Mouse (Mus musculus) hindbrain, postnatal 0 days (tissue): ENCODE data around the gene Ube2g2. TPM values are rescaled to one million over a fixed set of nuclear protein-coding genes. Genes with fewer than 3 reads are reported as not detected.

Experiments
- ATAC-seq: fragments of 200-750 bp; cut with Nextera tagmentation; 2 replicates; pipeline ENCODE4 v1.8.0; 2017; ENCODE audit warnings: mild to moderate bottlenecking, moderate TSS enrichment, moderate library complexity
- DNase-seq: peaks from one replicate; pipeline ENCODE4 v3.0.0-alpha.2; 2015; ENCODE audit warnings: low spot score
- H3K27ac ChIP-seq: fragments of 300-500 bp; sonication (generic); 2 replicates; pipeline ENCODE4 v1.5.1; 2014; ENCODE audit warnings: mild to moderate bottlenecking
- H3K27me3 ChIP-seq: fragments of 300-500 bp; sonication (generic); 2 replicates; pipeline ENCODE4 v1.6.1; 2014; ENCODE audit warnings: low read length, mixed read lengths; ENCODE audit not compliant: insufficient read depth
- H3K36me3 ChIP-seq: fragments of 300-500 bp; sonication (generic); 2 replicates; pipeline ENCODE4 v1.6.1; 2014; ENCODE audit warnings: low read length, mixed read lengths; ENCODE audit not compliant: insufficient read depth
- H3K4me1 ChIP-seq: fragments of 300-500 bp; sonication (generic); 2 replicates; pipeline ENCODE4 v1.6.1; 2014; ENCODE audit warnings: antibody characterized with exemption, low read length, mixed read lengths; ENCODE audit not compliant: insufficient read depth
- H3K4me2 ChIP-seq: fragments of 300-500 bp; sonication (generic); 2 replicates; pipeline ENCODE4 v1.6.1; 2014; ENCODE audit warnings: low read depth, mild to moderate bottlenecking, low read length, moderate library complexity, mixed read lengths
- H3K4me3 ChIP-seq: fragments of 300-500 bp; sonication (generic); 2 replicates; pipeline ENCODE4 v1.5.1; 2014; ENCODE audit warnings: low read length
- H3K9ac ChIP-seq: fragments of 300-500 bp; sonication (generic); replicated peaks from 2 replicates; pipeline ENCODE4 v1.6.1; 2014; ENCODE audit warnings: mild to moderate bottlenecking, low read length, moderate library complexity, mixed read lengths
- H3K9me3 ChIP-seq: fragments of 300-500 bp; sonication (generic); 2 replicates; pipeline ENCODE4 v1.6.1; 2016; ENCODE audit warnings: low read length, mixed read lengths
- CTCF ChIP-seq: IDR thresholded peaks from 2 replicates; pipeline ENCODE4 v1.5.1; 2016; ENCODE audit warnings: antibody characterized with exemption, control low read depth, low read depth
- WGBS: fragments of 180-500 bp; shearing (Covaris S2); extraction: QIAGEN DNeasy Blood & Tissue Kit; methylation state at CpG from one replicate; pipeline ENCODE4 v1.1.7; 2014; 5-methylcytosine and 5-hydroxymethylcytosine counted together
- polyA plus RNA-seq: library from polyadenylated mRNA; unstranded; fragments of >200 nt; fragmentation: Nextera tagmentation; extraction: Ambion mirVana; gene quantifications from 2 replicates; pipeline ENCODE4 v1.2.1, GENCODE M21; 2015
- total RNA-seq: library from RNA; depleted of rRNA; stranded (reverse); fragments of >200 nt; gene quantifications from 2 replicates; pipeline ENCODE4 v1.2.3, GENCODE M21; 2014

Ube2g2 gene
- total and polyA plus RNA-seq, 2 experiments from 2014 or later: 48.3 to 73.8 TPM

- no peak overlapping the region for H3K9ac ChIP-seq
- ATAC-seq (no peak), DNase-seq (no peak)
- peaks cover 53% of the 10 kb centered on the region for H3K36me3 ChIP-seq
- H3K4me2 ChIP-seq: no peak overlapping the region
- TF ChIP-seq CTCF: no peak
- no peak overlapping the region for H3K27ac ChIP-seq
- H3K4me3 ChIP-seq: no peak overlapping the region
- no peaks in the 10 kb centered on the region for H3K9me3 ChIP-seq
- WGBS: 96% methylated on average over 8 of the region's 8 CpGs
- no peaks in the 10 kb centered on the region for H3K4me1 ChIP-seq
- H3K27me3 ChIP-seq: no peaks in the 10 kb centered on the region
Observed at GRCm38 (mm10) chr10:77615647-77616046, 6.4 kb upstream of the Ube2g2 start.

- Histone ChIP-seq H3K9me3 (no peaks in the 10 kb centered on the region), H3K4me3 (no peak overlapping the region), H3K9ac (no peak overlapping the region), H3K4me1 (no peaks in the 10 kb centered on the region), H3K27ac (no peak overlapping the region), H3K27me3 (no peaks in the 10 kb centered on the region), H3K4me2 (no peak overlapping the region), H3K36me3 (peaks cover 48% of the 10 kb centered on the region)
- DNase-seq (no peak), ATAC-seq (no peak)
- peak; percentile 29; the same call in 1 of the 2 replicates for TF ChIP-seq CTCF
- WGBS: 92% methylated on average over 9 of the region's 9 CpGs
Observed at GRCm38 (mm10) chr10:77616166-77616565, 5.9 kb upstream of the Ube2g2 start.

GRCm38 (mm10) chr10:77616926-77617325 lies 5.1 kb upstream of the Ube2g2 start:
- no peak overlapping the region for H3K27ac ChIP-seq

GRCm38 (mm10) chr10:77621546-77621945 lies 529 bp upstream of the Ube2g2 start:
- DNase-seq (no peak), ATAC-seq (no peak)
- peaks cover 16% of the 10 kb centered on the region; the same call in 1 of the 2 replicates for H3K36me3 ChIP-seq
- 79% methylated on average over 8 of the region's 8 CpGs for WGBS
- peak overlapping the region; percentile 99 for H3K9ac ChIP-seq
- H3K27me3 ChIP-seq: no peaks in the 10 kb centered on the region
- peak overlapping the region; percentile 85 for H3K27ac ChIP-seq
- H3K4me3 ChIP-seq: peak overlapping the region; percentile 95
- peak overlapping the region; percentile 92 for H3K4me2 ChIP-seq
- peaks cover 12% of the 10 kb centered on the region; the same call in 1 of the 2 replicates for H3K4me1 ChIP-seq
- TF ChIP-seq CTCF: no peak
- no peaks in the 10 kb centered on the region for H3K9me3 ChIP-seq

More at GRCm38 (mm10) chr10:77616926-77617325, 5.1 kb upstream of the Ube2g2 start:
- Histone ChIP-seq H3K4me2 (no peak overlapping the region), H3K4me1 (no peaks in the 10 kb centered on the region), H3K9ac (no peak overlapping the region), H3K36me3 (peaks cover 42% of the 10 kb centered on the region), H3K4me3 (no peak overlapping the region), H3K27me3 (no peaks in the 10 kb centered on the region), H3K9me3 (no peaks in the 10 kb centered on the region)
- no peak for TF ChIP-seq CTCF
- WGBS: 88% methylated on average over 7 of the region's 7 CpGs
- DNase-seq (no peak), ATAC-seq (no peak)

DNA sequence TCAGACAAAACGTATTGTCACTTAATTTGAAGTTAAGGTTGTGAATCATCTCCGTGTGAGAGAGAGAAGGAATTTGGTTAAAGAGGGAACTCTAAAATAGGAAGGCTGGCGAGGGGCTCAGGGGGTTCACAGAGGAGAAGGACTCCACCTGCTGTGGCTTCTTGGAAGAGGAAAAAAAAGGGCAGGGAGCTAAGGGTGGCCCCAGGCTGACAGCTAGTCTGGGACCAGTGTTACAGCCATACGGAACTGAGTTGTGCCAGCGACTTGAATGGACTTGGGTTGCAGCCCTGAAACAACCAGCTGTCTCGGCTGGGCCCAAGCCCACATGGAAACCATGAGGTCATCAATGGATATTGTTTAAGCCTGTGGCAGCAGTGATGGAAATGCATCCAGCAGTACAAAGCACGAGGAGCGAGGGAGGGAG lies 1.0 kb downstream of the Ube2g2 start:
- 3% methylated on average over 8 of the region's 8 CpGs for WGBS
- peaks cover 3% of the 10 kb centered on the region; the same call in 1 of the 2 replicates for H3K36me3 ChIP-seq
- peak; percentile 81 for DNase-seq
- peak overlapping the region; percentile 85 for H3K27ac ChIP-seq
- H3K27me3 ChIP-seq: no peaks in the 10 kb centered on the region
- H3K9ac ChIP-seq: peak overlapping the region; percentile 99
- peak overlapping the region; percentile 95 for H3K4me3 ChIP-seq
- peak overlapping the region; percentile 92 for H3K4me2 ChIP-seq
- ATAC-seq: peak; percentile 75
- H3K4me1 ChIP-seq: peaks cover 12% of the 10 kb centered on the region; the same call in 1 of the 2 replicates
- TF ChIP-seq CTCF: peak; percentile 8; the same call in 1 of the 2 replicates
- H3K9me3 ChIP-seq: no peaks in the 10 kb centered on the region

GRCm38 (mm10) chr10:77623639-77624400 lies 1.7 kb downstream of the Ube2g2 start:
- H3K9me3 ChIP-seq: no peaks in the 10 kb centered on the region
- H3K36me3 ChIP-seq: no peaks in the 10 kb centered on the region
- no peak for TF ChIP-seq CTCF
- H3K4me2 ChIP-seq: peak overlapping the region; percentile 92
- H3K9ac ChIP-seq: peak overlapping the region; percentile 99; the same call in 1 of the 2 replicates
- 84% methylated on average over 10 of the region's 10 CpGs for WGBS
- H3K4me1 ChIP-seq: peaks cover 12% of the 10 kb centered on the region; the same call in 1 of the 2 replicates
- no peaks in the 10 kb centered on the region for H3K27me3 ChIP-seq
- H3K4me3 ChIP-seq: peak overlapping the region; percentile 95; the same call in 1 of the 2 replicates
- ATAC-seq: no peak
- H3K27ac ChIP-seq: peak overlapping the region; percentile 85; the same call in 1 of the 2 replicates
- no peak for DNase-seq

- H3K27ac ChIP-seq: peak overlapping the region; percentile 6; the same call in 1 of the 2 replicates
- ATAC-seq (no peak), DNase-seq (no peak)
- H3K4me3 ChIP-seq: no peak overlapping the region
- H3K36me3 ChIP-seq: no peaks in the 10 kb centered on the region
- WGBS: 49% methylated on average over 7 of the region's 7 CpGs
- no peaks in the 10 kb centered on the region for H3K27me3 ChIP-seq
- no peak for TF ChIP-seq CTCF
- no peak overlapping the region for H3K9ac ChIP-seq
- no peaks in the 10 kb centered on the region for H3K9me3 ChIP-seq
- H3K4me2 ChIP-seq: no peak overlapping the region
- H3K4me1 ChIP-seq: peaks cover 12% of the 10 kb centered on the region; the same call in 1 of the 2 replicates
Observed at GRCm38 (mm10) chr10:77624570-77624995, 2.5 kb downstream of the Ube2g2 start.
